Mouse (Mus musculus) lung, embryonic 16.5 days (tissue): Measurements from ENCODE around the gene Foxr1. TPM values are rescaled to one million over a fixed set of nuclear protein-coding genes. Genes with fewer than 3 reads are reported as not detected.
A peak's percentile ranks its signal among the peaks of the same experiment; 100 is the strongest.

Source experiments
- ATAC-seq: fragments of 200-750 bp; cut with Nextera tagmentation; 2 replicates; pipeline ENCODE4 v1.8.0; 2017; ENCODE audit warnings: low read depth, mild to moderate bottlenecking, moderate library complexity
- H3K27ac ChIP-seq: fragments of 300-500 bp; sonication (generic); 2 replicates; pipeline ENCODE4 v1.5.1; 2014; ENCODE audit warnings: mild to moderate bottlenecking, control low read depth, low read length
- H3K27me3 ChIP-seq: fragments of 300-500 bp; sonication (generic); 2 replicates; pipeline ENCODE4 v1.6.1; 2014; ENCODE audit warnings: low read depth, low read length, mixed read lengths; ENCODE audit not compliant: control insufficient read depth, insufficient read depth
- H3K36me3 ChIP-seq: fragments of 300-500 bp; sonication (generic); 2 replicates; pipeline ENCODE4 v1.6.1; 2014; ENCODE audit warnings: low read length; ENCODE audit not compliant: control insufficient read depth, insufficient read depth
- H3K4me1 ChIP-seq: fragments of 300-500 bp; sonication (generic); replicated peaks from 2 replicates; pipeline ENCODE4 v1.6.1; 2014; ENCODE audit warnings: low read length, mixed read lengths; ENCODE audit not compliant: control insufficient read depth, insufficient read depth
- H3K4me2 ChIP-seq: fragments of 300-500 bp; sonication (generic); 2 replicates; pipeline ENCODE4 v1.6.1; 2014; ENCODE audit warnings: low read depth, low read length, control low read depth
- H3K4me3 ChIP-seq: fragments of 300-500 bp; sonication (generic); 2 replicates; pipeline ENCODE4 v1.5.1; 2014; ENCODE audit warnings: mild to moderate bottlenecking, low read length, control low read depth
- H3K9ac ChIP-seq: fragments of 300-500 bp; sonication (generic); 2 replicates; pipeline ENCODE4 v1.6.1; 2014; ENCODE audit warnings: low read length, control low read depth
- H3K9me3 ChIP-seq: fragments of 300-500 bp; sonication (generic); 2 replicates; pipeline ENCODE4 v1.6.1; 2016; ENCODE audit warnings: low read length; ENCODE audit not compliant: control insufficient read depth
- WGBS: fragments of 180-500 bp; shearing (Covaris S2); extraction: QIAGEN DNeasy Blood & Tissue Kit; methylation state at CpG from one replicate; pipeline ENCODE4 v1.1.7; 2014; 5-methylcytosine and 5-hydroxymethylcytosine counted together
- polyA plus RNA-seq: library from polyadenylated mRNA; unstranded; fragments of >200 nt; fragmentation: Nextera tagmentation; extraction: Ambion mirVana; gene quantifications from 2 replicates; pipeline ENCODE4 v1.2.1, GENCODE M21; 2015

The Foxr1 gene
- not detected in 2 replicates for polyA plus RNA-seq

GRCm38 (mm10) chr9:44440961-44441360 is at the start of gene Foxr1:
Foxr1 (minus strand) TSS chr9:44441136.
- H3K9ac ChIP-seq = no peak within 1 kb of the TSS
- H3K9me3 ChIP-seq = no peaks in the 10 kb centered on the region
- H3K4me2 ChIP-seq = no peak within 1 kb of the TSS
- 64% methylated on average over 19 of the region's 19 CpGs for WGBS
- no peaks in the 10 kb centered on the region for H3K36me3 ChIP-seq
- no peaks in the 10 kb centered on the region for H3K27me3 ChIP-seq
- H3K4me3 ChIP-seq = no peak within 1 kb of the TSS
- ATAC-seq = no peak
- H3K4me1 ChIP-seq = no peaks in the 10 kb centered on the region
- no peak within 1 kb of the TSS for H3K27ac ChIP-seq

GRCm38 (mm10) chr9:44490086-44490967 is 49.4 kb upstream of the Foxr1 start:
- H3K27me3 ChIP-seq = no peaks in the 10 kb centered on the region
- H3K9ac ChIP-seq = peak overlapping the region; percentile 65
- H3K4me3 ChIP-seq = peak overlapping the region; percentile 97
- H3K9me3 ChIP-seq = no peaks in the 10 kb centered on the region
- no peak for ATAC-seq
- WGBS = 21% methylated on average over 17 of the region's 17 CpGs
- H3K36me3 ChIP-seq = no peaks in the 10 kb centered on the region
- peak overlapping the region; percentile 98 for H3K27ac ChIP-seq
- peaks cover 91% of the 10 kb centered on the region for H3K4me1 ChIP-seq
- H3K4me2 ChIP-seq = peak overlapping the region; percentile 80

GRCm38 (mm10) chr9:44489651-44490085 is 48.7 kb upstream of the Foxr1 start:
- H3K4me2 ChIP-seq = peak overlapping the region; percentile 80
- H3K27ac ChIP-seq = peak overlapping the region; percentile 98
- no peaks in the 10 kb centered on the region for H3K36me3 ChIP-seq
- H3K9ac ChIP-seq = peak overlapping the region; percentile 65
- ATAC-seq = no peak
- H3K27me3 ChIP-seq = no peaks in the 10 kb centered on the region
- peaks cover 91% of the 10 kb centered on the region for H3K4me1 ChIP-seq
- WGBS = 2% methylated on average over 17 of the region's 17 CpGs
- peak overlapping the region; percentile 97 for H3K4me3 ChIP-seq
- H3K9me3 ChIP-seq = no peaks in the 10 kb centered on the region

GRCm38 (mm10) chr9:44488855-44489381 is 48.0 kb upstream of the Foxr1 start:
- Histone ChIP-seq H3K4me1 (peaks cover 88% of the 10 kb centered on the region), H3K9me3 (no peaks in the 10 kb centered on the region), H3K36me3 (no peaks in the 10 kb centered on the region), H3K27me3 (no peaks in the 10 kb centered on the region), H3K27ac (peak overlapping the region; percentile 98), H3K9ac (peak overlapping the region; percentile 98), H3K4me3 (peak overlapping the region; percentile 97), H3K4me2 (peak overlapping the region; percentile 80)
- ATAC-seq = peak; percentile 71
- WGBS = 6% methylated on average over 5 of the region's 5 CpGs

- ATAC-seq = peak; percentile 35
- H3K9me3 ChIP-seq = no peaks in the 10 kb centered on the region
- peak overlapping the region; percentile 80 for H3K4me2 ChIP-seq
- H3K4me3 ChIP-seq = peak overlapping the region; percentile 97
- H3K9ac ChIP-seq = peak overlapping the region; percentile 98
- peaks cover 83% of the 10 kb centered on the region for H3K4me1 ChIP-seq
- 17% methylated on average over 8 of the region's 8 CpGs for WGBS
- H3K36me3 ChIP-seq = no peaks in the 10 kb centered on the region
- no peaks in the 10 kb centered on the region for H3K27me3 ChIP-seq
- peak overlapping the region; percentile 98 for H3K27ac ChIP-seq
Measured at GRCm38 (mm10) chr9:44488416-44488815, 47.5 kb upstream of the Foxr1 start.

- H3K4me3 ChIP-seq = peak overlapping the region; percentile 97
- peaks cover 74% of the 10 kb centered on the region for H3K4me1 ChIP-seq
- H3K27me3 ChIP-seq = no peaks in the 10 kb centered on the region
- H3K4me2 ChIP-seq = peak overlapping the region; percentile 80
- H3K36me3 ChIP-seq = no peaks in the 10 kb centered on the region
- H3K9me3 ChIP-seq = no peaks in the 10 kb centered on the region
- WGBS = 4% methylated on average over 7 of the region's 7 CpGs
- H3K27ac ChIP-seq = peak overlapping the region; percentile 98
- H3K9ac ChIP-seq = peak overlapping the region; percentile 98
- ATAC-seq = peak; percentile 31
Measured at GRCm38 (mm10) chr9:44487441-44487840, 46.5 kb upstream of the Foxr1 start.

- 3% methylated on average over 15 of the region's 15 CpGs for WGBS
- peak overlapping the region; percentile 98 for H3K9ac ChIP-seq
Measured at GRCm38 (mm10) chr9:44486741-44487421, 45.9 kb upstream of the Foxr1 start.

GRCm38 (mm10) chr9:44486335-44486734 is 45.4 kb upstream of the Foxr1 start:
- Histone ChIP-seq H3K27me3 (no peaks in the 10 kb centered on the region), H3K4me2 (peak overlapping the region; percentile 80), H3K9ac (peak overlapping the region; percentile 98), H3K9me3 (no peaks in the 10 kb centered on the region), H3K27ac (peak overlapping the region; percentile 98), H3K4me3 (peak overlapping the region; percentile 97), H3K36me3 (no peaks in the 10 kb centered on the region), H3K4me1 (peaks cover 70% of the 10 kb centered on the region)
- 8% methylated on average over 3 of the region's 3 CpGs for WGBS
- ATAC-seq = peak; percentile 24

More at GRCm38 (mm10) chr9:44486741-44487421, 45.9 kb upstream of the Foxr1 start:
- H3K4me1 ChIP-seq = peaks cover 73% of the 10 kb centered on the region
- peak; percentile 20 for ATAC-seq
- peak overlapping the region; percentile 80 for H3K4me2 ChIP-seq
- H3K36me3 ChIP-seq = no peaks in the 10 kb centered on the region
- H3K27me3 ChIP-seq = no peaks in the 10 kb centered on the region
- no peaks in the 10 kb centered on the region for H3K9me3 ChIP-seq
- peak overlapping the region; percentile 98 for H3K27ac ChIP-seq
- peak overlapping the region; percentile 97 for H3K4me3 ChIP-seq
